Mouse (Mus musculus): Measurements from ENCODE around the gene Angptl2.

Gene Angptl2

DNA sequence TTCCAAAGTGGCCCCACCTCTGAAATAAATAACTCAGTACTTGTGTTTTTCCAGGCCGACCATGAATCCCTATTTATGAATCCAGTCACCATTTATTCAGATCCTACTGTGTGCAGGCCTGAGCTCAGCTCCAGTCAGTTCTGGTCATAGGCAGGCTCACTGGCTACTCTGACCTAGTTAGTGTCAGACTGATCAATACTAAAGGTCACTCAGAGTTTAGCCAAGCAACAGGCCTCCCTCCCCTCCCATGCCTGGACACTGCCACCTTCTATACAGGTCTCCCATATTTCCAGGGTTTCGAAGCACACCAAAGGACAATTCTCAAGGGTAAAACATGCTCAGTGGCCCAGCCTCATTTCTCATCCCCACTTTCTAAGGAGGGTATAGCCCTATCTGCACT is 54.7 kb downstream of the Angptl2 start:
- no peak for DNase-seq (ENCODE audit: low read depth, low spot score)

DNA sequence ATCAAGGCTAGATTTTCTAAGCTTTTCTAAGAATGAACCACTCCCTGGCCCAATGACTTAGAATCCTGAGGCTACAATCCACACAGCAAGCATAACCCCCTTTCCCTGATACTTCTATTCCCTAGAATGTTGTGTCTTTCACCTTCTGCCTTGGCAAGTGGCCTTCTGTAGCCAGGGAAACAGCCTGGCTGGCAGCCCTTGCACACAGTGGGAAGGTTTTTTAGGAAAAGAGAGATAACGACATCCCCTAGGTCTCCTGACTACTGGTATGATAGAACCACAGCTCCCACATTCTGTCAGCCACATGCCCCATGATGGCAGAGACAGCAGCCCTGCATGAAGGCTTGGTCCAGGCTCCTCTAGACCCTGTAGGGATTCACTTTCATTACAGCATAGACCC is 55.6 kb downstream of the Angptl2 start:
- no peak for DNase-seq (ENCODE audit: low read depth, low spot score)

- no peak for DNase-seq (ENCODE audit: low read depth, low spot score)
Observed at GRCm38 (mm10) chr2:33272665-33273439, 57.0 kb downstream of the Angptl2 start.

GRCm38 (mm10) chr2:33274719-33275490 is 59.0 kb downstream of the Angptl2 start:
- no peak for DNase-seq (ENCODE audit: low read depth, low spot score)

- no peak for DNase-seq (ENCODE audit: low read depth, low spot score)
Observed at GRCm38 (mm10) chr2:33279758-33280157, 63.9 kb downstream of the Angptl2 start.

- DNase-seq (ENCODE audit: low read depth, low spot score) = no peak
Observed at GRCm38 (mm10) chr2:33280525-33280924, 64.7 kb downstream of the Angptl2 start.

GRCm38 (mm10) chr2:33281807-33282206 is 65.9 kb downstream of the Angptl2 start:
- DNase-seq (ENCODE audit: low read depth, low spot score) = no peak

- no peak for DNase-seq (ENCODE audit: low read depth, low spot score)
Observed at GRCm38 (mm10) chr2:33282877-33283276, 67.0 kb downstream of the Angptl2 start.

GRCm38 (mm10) chr2:33283674-33284073 is 67.8 kb downstream of the Angptl2 start:
- DNase-seq (ENCODE audit: low read depth, low spot score) = no peak

GRCm38 (mm10) chr2:33288837-33289236 is 73.0 kb downstream of the Angptl2 start:
- no peak for DNase-seq (ENCODE audit: low read depth, low spot score)

DNA sequence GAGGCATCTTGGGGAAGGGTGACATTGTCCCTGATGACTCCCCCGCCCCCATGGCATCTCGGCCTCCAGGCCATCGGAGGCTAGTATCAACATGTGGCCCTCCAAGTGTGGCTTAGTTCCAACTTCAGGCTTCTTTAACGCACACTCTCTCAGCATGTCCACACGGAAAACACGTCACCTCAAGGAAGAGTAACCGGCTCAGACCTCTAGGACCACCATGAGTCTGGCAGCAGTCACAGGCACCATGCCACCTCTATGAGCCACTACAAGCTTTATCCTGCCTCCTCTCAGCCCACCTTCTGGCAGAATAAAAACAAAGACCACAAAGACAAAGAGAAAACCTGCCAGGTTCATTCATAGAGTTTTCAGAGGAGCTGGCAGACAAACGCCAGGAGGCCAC is 74.6 kb downstream of the Angptl2 start:
- DNase-seq (ENCODE audit: low read depth, low spot score) = no peak

- no peak for DNase-seq (ENCODE audit: low read depth, low spot score)
Observed at GRCm38 (mm10) chr2:33292057-33292456, 76.2 kb downstream of the Angptl2 start.

- DNase-seq (ENCODE audit: low read depth, low spot score) = no peak
Observed at GRCm38 (mm10) chr2:33295115-33295514, 79.2 kb downstream of the Angptl2 start.

Data from brain, embryonic 18.5 days (tissue).